Mouse (Mus musculus): ENCODE measurements at regions not wholly inside any gene's neighbourhood (a gene's known extent, or its start where the extent isn't known, plus 50 kb on each side); places are given as distances from the start of the nearest gene placed in this dataset.

- H3K9me3 ChIP-seq (replicated peaks; ENCODE audit: control insufficient read depth, low read length, poor library complexity, severe bottlenecking): no peaks in the 10 kb centered on the region
- no peak overlapping the region for H3K4me2 ChIP-seq (ENCODE audit: low read length)
- no peak overlapping the region for H3K27ac ChIP-seq (ENCODE audit: low read length)
- whole genome bisulfite sequencing: 60% methylated on average over 3 of the region's 3 CpGs
- no peaks in the 10 kb centered on the region for H3K4me1 ChIP-seq (ENCODE audit: control insufficient read depth, insufficient read depth, low read length)
- no peaks in the 10 kb centered on the region for H3K36me3 ChIP-seq (ENCODE audit: control insufficient read depth, insufficient read depth, low read length)
- H3K27me3 ChIP-seq (ENCODE audit: control insufficient read depth, insufficient read depth, low read depth, low read length): no peaks in the 10 kb centered on the region
- H3K9ac ChIP-seq (ENCODE audit: low read depth, low read length): no peak overlapping the region
- no peak overlapping the region for H3K4me3 ChIP-seq (ENCODE audit: low read depth, low read length)
- ATAC-seq: no peak
These were observed 115.8 kb downstream of the Thbs2 start for GRCm38 (mm10) chr17:14578194-14578593.

GRCm38 (mm10) chr17:14576159-14576558, 117.9 kb downstream of the Thbs2 start:
- no peak overlapping the region for H3K4me3 ChIP-seq (ENCODE audit: low read depth, low read length)
- ATAC-seq: no peak
- H3K4me1 ChIP-seq (ENCODE audit: control insufficient read depth, insufficient read depth, low read length): no peaks in the 10 kb centered on the region
- 76% methylated on average over 2 of the region's 2 CpGs for WGBS
- H3K4me2 ChIP-seq (ENCODE audit: low read length): no peak overlapping the region
- H3K27ac ChIP-seq (ENCODE audit: low read length): no peak overlapping the region
- H3K9me3 ChIP-seq (replicated peaks; ENCODE audit: control insufficient read depth, low read length, poor library complexity, severe bottlenecking): no peaks in the 10 kb centered on the region
- H3K36me3 ChIP-seq (ENCODE audit: control insufficient read depth, insufficient read depth, low read length): no peaks in the 10 kb centered on the region
- no peak overlapping the region for H3K9ac ChIP-seq (ENCODE audit: low read depth, low read length)
- no peaks in the 10 kb centered on the region for H3K27me3 ChIP-seq (ENCODE audit: control insufficient read depth, insufficient read depth, low read depth, low read length)

GRCm38 (mm10) chr17:14571143-14571542, 122.9 kb downstream of the Thbs2 start:
- no peak overlapping the region for H3K27ac ChIP-seq (ENCODE audit: low read length)
- no peaks in the 10 kb centered on the region for H3K9me3 ChIP-seq (replicated peaks; ENCODE audit: control insufficient read depth, low read length, poor library complexity, severe bottlenecking)
- H3K4me3 ChIP-seq (ENCODE audit: low read depth, low read length): no peak overlapping the region
- ATAC-seq: no peak
- no peak overlapping the region for H3K9ac ChIP-seq (ENCODE audit: low read depth, low read length)
- H3K36me3 ChIP-seq (ENCODE audit: control insufficient read depth, insufficient read depth, low read length): no peaks in the 10 kb centered on the region
- no peaks in the 10 kb centered on the region for H3K4me1 ChIP-seq (ENCODE audit: control insufficient read depth, insufficient read depth, low read length)
- no peak overlapping the region for H3K4me2 ChIP-seq (ENCODE audit: low read length)
- H3K27me3 ChIP-seq (ENCODE audit: control insufficient read depth, insufficient read depth, low read depth, low read length): no peaks in the 10 kb centered on the region
- 88% methylated on average over 7 of the region's 7 CpGs for WGBS

- ATAC-seq: no peak
- Histone ChIP-seq H3K27me3 (ENCODE audit: control insufficient read depth, insufficient read depth, low read depth, low read length) (no peaks in the 10 kb centered on the region), H3K9ac (ENCODE audit: low read depth, low read length) (no peak overlapping the region), H3K9me3 (replicated peaks; ENCODE audit: control insufficient read depth, low read length, poor library complexity, severe bottlenecking) (no peaks in the 10 kb centered on the region), H3K27ac (ENCODE audit: low read length) (no peak overlapping the region), H3K4me2 (ENCODE audit: low read length) (no peak overlapping the region), H3K4me1 (ENCODE audit: control insufficient read depth, insufficient read depth, low read length) (no peaks in the 10 kb centered on the region), H3K36me3 (ENCODE audit: control insufficient read depth, insufficient read depth, low read length) (no peaks in the 10 kb centered on the region), H3K4me3 (ENCODE audit: low read depth, low read length) (no peak overlapping the region)
- WGBS: 90% methylated on average over 6 of the region's 6 CpGs
These were observed 123.7 kb downstream of the Thbs2 start for GRCm38 (mm10) chr17:14570266-14570775.

GRCm38 (mm10) chr17:14562191-14562590, 131.8 kb downstream of the Thbs2 start:
- Histone ChIP-seq H3K4me3 (ENCODE audit: low read depth, low read length) (no peak overlapping the region), H3K4me2 (ENCODE audit: low read length) (no peak overlapping the region), H3K36me3 (ENCODE audit: control insufficient read depth, insufficient read depth, low read length) (no peaks in the 10 kb centered on the region), H3K9me3 (replicated peaks; ENCODE audit: control insufficient read depth, low read length, poor library complexity, severe bottlenecking) (no peaks in the 10 kb centered on the region), H3K9ac (ENCODE audit: low read depth, low read length) (no peak overlapping the region), H3K4me1 (ENCODE audit: control insufficient read depth, insufficient read depth, low read length) (no peaks in the 10 kb centered on the region), H3K27ac (ENCODE audit: low read length) (no peak overlapping the region), H3K27me3 (ENCODE audit: control insufficient read depth, insufficient read depth, low read depth, low read length) (no peaks in the 10 kb centered on the region)
- WGBS: 89% methylated on average over 6 of the region's 6 CpGs
- no peak for ATAC-seq

GRCm38 (mm10) chr17:14557214-14557613, 136.8 kb downstream of the Thbs2 start:
- Histone ChIP-seq H3K4me2 (ENCODE audit: low read length) (no peak overlapping the region), H3K27me3 (ENCODE audit: control insufficient read depth, insufficient read depth, low read depth, low read length) (no peaks in the 10 kb centered on the region), H3K9me3 (replicated peaks; ENCODE audit: control insufficient read depth, low read length, poor library complexity, severe bottlenecking) (no peaks in the 10 kb centered on the region), H3K27ac (ENCODE audit: low read length) (no peak overlapping the region), H3K9ac (ENCODE audit: low read depth, low read length) (no peak overlapping the region), H3K36me3 (ENCODE audit: control insufficient read depth, insufficient read depth, low read length) (no peaks in the 10 kb centered on the region), H3K4me3 (ENCODE audit: low read depth, low read length) (no peak overlapping the region), H3K4me1 (ENCODE audit: control insufficient read depth, insufficient read depth, low read length) (no peaks in the 10 kb centered on the region)
- no peak for ATAC-seq

- H3K4me2 ChIP-seq (ENCODE audit: low read length): no peak overlapping the region
- no peak overlapping the region for H3K9ac ChIP-seq (ENCODE audit: low read depth, low read length)
- H3K27ac ChIP-seq (ENCODE audit: low read length): no peak overlapping the region
- no peaks in the 10 kb centered on the region for H3K36me3 ChIP-seq (ENCODE audit: control insufficient read depth, insufficient read depth, low read length)
- H3K4me1 ChIP-seq (ENCODE audit: control insufficient read depth, insufficient read depth, low read length): no peaks in the 10 kb centered on the region
- no peak overlapping the region for H3K4me3 ChIP-seq (ENCODE audit: low read depth, low read length)
- WGBS: 56% methylated on average over 3 of the region's 3 CpGs
- no peaks in the 10 kb centered on the region for H3K27me3 ChIP-seq (ENCODE audit: control insufficient read depth, insufficient read depth, low read depth, low read length)
- ATAC-seq: no peak
- H3K9me3 ChIP-seq (replicated peaks; ENCODE audit: control insufficient read depth, low read length, poor library complexity, severe bottlenecking): no peaks in the 10 kb centered on the region
These were observed 140.8 kb downstream of the Thbs2 start for GRCm38 (mm10) chr17:14553195-14553594.

GRCm38 (mm10) chr17:14552081-14552480, 142.0 kb downstream of the Thbs2 start:
- no peaks in the 10 kb centered on the region for H3K27me3 ChIP-seq (ENCODE audit: control insufficient read depth, insufficient read depth, low read depth, low read length)
- no peak for ATAC-seq
- no peaks in the 10 kb centered on the region for H3K4me1 ChIP-seq (ENCODE audit: control insufficient read depth, insufficient read depth, low read length)
- no peaks in the 10 kb centered on the region for H3K36me3 ChIP-seq (ENCODE audit: control insufficient read depth, insufficient read depth, low read length)
- no peak overlapping the region for H3K27ac ChIP-seq (ENCODE audit: low read length)
- H3K4me3 ChIP-seq (ENCODE audit: low read depth, low read length): no peak overlapping the region
- H3K9ac ChIP-seq (ENCODE audit: low read depth, low read length): no peak overlapping the region
- 82% methylated on average over 4 of the region's 4 CpGs for WGBS
- no peak overlapping the region for H3K4me2 ChIP-seq (ENCODE audit: low read length)
- peaks cover 10% of the 10 kb centered on the region for H3K9me3 ChIP-seq (replicated peaks; ENCODE audit: control insufficient read depth, low read length, poor library complexity, severe bottlenecking)

GRCm38 (mm10) chr17:14551610-14552009, 142.4 kb downstream of the Thbs2 start:
- Histone ChIP-seq H3K27ac (ENCODE audit: low read length) (no peak overlapping the region), H3K4me1 (ENCODE audit: control insufficient read depth, insufficient read depth, low read length) (no peaks in the 10 kb centered on the region), H3K9me3 (replicated peaks; ENCODE audit: control insufficient read depth, low read length, poor library complexity, severe bottlenecking) (peaks cover 10% of the 10 kb centered on the region), H3K36me3 (ENCODE audit: control insufficient read depth, insufficient read depth, low read length) (no peaks in the 10 kb centered on the region), H3K27me3 (ENCODE audit: control insufficient read depth, insufficient read depth, low read depth, low read length) (no peaks in the 10 kb centered on the region), H3K4me3 (ENCODE audit: low read depth, low read length) (no peak overlapping the region), H3K4me2 (ENCODE audit: low read length) (no peak overlapping the region), H3K9ac (ENCODE audit: low read depth, low read length) (no peak overlapping the region)
- WGBS: 73% methylated on average over 4 of the region's 4 CpGs
- no peak for ATAC-seq
